Mouse (Mus musculus) embryonic fibroblast, embryonic 13.5 days (primary cell): ENCODE measurements around the gene Sf3a3. TPM values are rescaled to one million over a fixed set of nuclear protein-coding genes. Genes with fewer than 3 reads are reported as not detected.
"Not testable (repeated sequence)": the region's sequence is repeated elsewhere in the genome, so short reads cannot be mapped to it uniquely, and the experiment has no call there.

Experiments
- H3K27ac ChIP-seq: 2 replicates; pipeline ENCODE4 v1.5.1; 2012; ENCODE audit warnings: low read length, control low read depth, inconsistent platforms; ENCODE audit not compliant: insufficient read depth
- H3K4me1 ChIP-seq: 2 replicates; pipeline ENCODE4 v1.6.1; 2011; ENCODE audit warnings: low read length; ENCODE audit not compliant: control insufficient read depth, insufficient read depth
- H3K4me3 ChIP-seq: 2 replicates; pipeline ENCODE4 v1.5.1; 2011; ENCODE audit warnings: mild to moderate bottlenecking, control low read depth, low read length; ENCODE audit not compliant: insufficient read depth
- CTCF ChIP-seq: IDR thresholded peaks from 2 replicates; pipeline ENCODE4 v1.5.1; 2011; ENCODE audit warnings: mild to moderate bottlenecking, control low read depth, low read length, moderate library complexity, borderline replicate concordance; ENCODE audit not compliant: insufficient read depth
- POLR2A ChIP-seq: IDR thresholded peaks from 2 replicates; pipeline ENCODE4 v1.6.1; 2011; ENCODE audit warnings: low read depth, mild to moderate bottlenecking, control low read depth, low read length, moderate library complexity
- polyA plus RNA-seq: library from polyadenylated mRNA; stranded (reverse); fragments of >200 nt; gene quantifications from 2 replicates; pipeline ENCODE4 v1.2.4, GENCODE M21; 2011; ENCODE audit warnings: low read depth; ENCODE audit not compliant: missing spikeins, insufficient read length

Sf3a3 gene
- polyA plus RNA-seq, 1 experiment, result 70.7 TPM

- TF ChIP-seq CTCF (no peak), POLR2A (no peak)
- H3K27ac ChIP-seq, result peak overlapping the region; percentile 86
- 0 out of 2 replicates have a peak, but pooled peaks cover 7% of the 10 kb centered on the region for H3K4me1 ChIP-seq
- H3K4me3 ChIP-seq, result peak overlapping the region; percentile 37
Observed at GRCm38 (mm10) chr4:124699791-124700190, 14.8 kb upstream of the Sf3a3 start.

GRCm38 (mm10) chr4:124700248-124700971 lies 14.2 kb upstream of the Sf3a3 start, which contains the start of gene Fhl3:
Fhl3 (plus strand) TSS chr4:124700701.
- TF ChIP-seq CTCF, result no peak
- peak; percentile 88 for TF ChIP-seq POLR2A
- peaks cover 7% of the 10 kb centered on the region; the same call in 1 of the 2 replicates for H3K4me1 ChIP-seq

DNA sequence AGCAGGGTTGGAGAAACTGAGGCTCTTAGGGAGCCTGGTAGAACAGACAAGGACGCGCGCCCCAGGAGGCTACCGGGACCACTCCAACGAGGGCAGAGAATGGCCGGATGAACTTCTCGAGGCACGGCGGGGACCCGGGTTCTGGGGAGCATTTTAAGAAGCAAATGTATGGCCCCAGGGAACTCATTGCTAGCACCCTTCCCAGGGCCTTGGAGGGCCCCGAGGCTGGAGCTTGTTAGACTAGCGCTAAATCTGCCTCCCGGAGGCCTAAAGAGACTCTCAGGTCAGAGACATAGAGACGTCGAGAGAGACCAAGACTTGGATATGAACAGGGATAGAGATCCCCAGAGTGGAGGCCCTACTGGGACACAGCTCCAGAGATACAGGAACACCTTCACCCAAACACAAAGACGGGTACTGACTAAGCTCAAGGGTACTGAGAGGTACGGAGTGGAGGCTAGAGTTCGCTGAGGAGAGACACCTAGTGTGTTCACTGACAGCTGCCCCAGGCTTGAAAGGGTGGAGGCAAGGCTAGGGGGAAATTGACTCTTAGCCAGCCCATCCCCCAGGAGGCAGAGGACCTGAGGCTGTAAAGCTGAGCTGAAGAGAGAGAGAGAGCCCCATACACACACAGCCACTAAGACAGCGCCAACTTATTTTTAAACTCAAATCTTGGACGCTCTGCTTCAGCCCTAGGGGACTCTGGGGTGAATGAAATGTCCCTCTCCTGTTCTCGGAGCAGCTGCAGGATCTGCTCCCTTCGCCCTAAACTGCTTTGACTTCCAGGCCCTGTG lies 13.3 kb upstream of the Sf3a3 start:
- Histone ChIP-seq H3K4me3 (peak overlapping the region; percentile 95), H3K27ac (peak overlapping the region; percentile 82)
- TF ChIP-seq CTCF (no peak), POLR2A (peak; percentile 54)

More at GRCm38 (mm10) chr4:124700248-124700971, 14.2 kb upstream of the Sf3a3 start, which contains the start of gene Fhl3:
- peak within 1 kb of the TSS; percentile 86 for H3K27ac ChIP-seq
- H3K4me3 ChIP-seq, result peak within 1 kb of the TSS; percentile 95

GRCm38 (mm10) chr4:124701916-124702315 lies 12.7 kb upstream of the Sf3a3 start:
- peak overlapping the region; percentile 82 for H3K27ac ChIP-seq
- H3K4me3 ChIP-seq, result peak overlapping the region; percentile 95
- TF ChIP-seq POLR2A, result no peak
- peaks cover 14% of the 10 kb centered on the region for H3K4me1 ChIP-seq

More for the DNA sequence above, 13.3 kb upstream of the Sf3a3 start:
- H3K4me1 ChIP-seq, result peaks cover 14% of the 10 kb centered on the region

GRCm38 (mm10) chr4:124703406-124703805 lies 11.2 kb upstream of the Sf3a3 start:
- Histone ChIP-seq H3K4me3 (peak overlapping the region; percentile 54), H3K4me1 (peaks cover 14% of the 10 kb centered on the region), H3K27ac (peak overlapping the region; percentile 94)
- peak; percentile 68 for TF ChIP-seq POLR2A
- TF ChIP-seq CTCF, result no peak

DNA sequence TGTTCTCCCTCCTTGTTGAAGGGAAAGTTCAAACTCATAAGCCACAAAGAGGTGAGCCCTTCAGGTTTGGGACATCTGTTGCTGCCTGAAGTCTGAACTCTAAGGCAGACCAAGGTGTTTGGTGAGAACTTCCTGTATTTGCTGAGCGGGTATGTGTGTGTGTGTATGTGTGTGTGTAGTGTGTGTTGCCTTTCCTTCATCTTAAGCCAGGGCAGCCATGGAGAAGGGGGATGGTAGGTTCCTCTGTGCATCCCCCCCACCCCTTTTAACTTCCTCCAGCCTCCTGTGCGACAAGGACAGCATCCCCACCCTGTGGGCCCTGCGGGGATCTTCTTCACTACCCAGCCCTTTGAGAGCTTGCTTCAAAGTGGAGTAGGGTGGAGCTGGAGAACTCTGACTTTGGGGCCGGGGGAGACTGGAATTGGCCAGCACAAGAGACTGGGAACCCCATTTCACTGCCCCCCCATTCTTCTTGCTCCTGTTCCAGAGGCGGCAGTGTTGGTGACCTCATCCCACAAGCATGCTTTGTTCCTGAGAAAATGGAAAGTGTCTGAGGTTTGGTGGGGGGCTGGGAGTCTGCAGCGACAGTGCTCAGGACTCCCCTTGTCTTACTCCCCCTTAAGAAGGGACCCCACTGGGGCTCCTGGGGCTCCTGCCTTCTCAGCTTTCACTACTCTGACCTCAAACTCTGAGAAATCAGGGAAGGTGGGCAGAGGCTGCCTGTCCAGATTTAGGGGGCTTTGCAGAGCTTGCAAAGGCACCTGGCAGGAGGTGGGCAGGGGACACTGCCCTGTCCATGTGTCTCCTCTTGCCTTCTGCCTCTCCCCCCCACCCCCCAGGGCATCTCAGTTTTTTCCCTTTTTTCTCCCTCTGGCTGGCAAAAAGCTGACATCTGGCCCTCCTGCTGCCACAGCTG lies 10.4 kb upstream of the Sf3a3 start:
- TF ChIP-seq POLR2A, result peak; percentile 46
- TF ChIP-seq CTCF, result no peak
- Histone ChIP-seq H3K4me1 (peaks cover 14% of the 10 kb centered on the region), H3K27ac (peak overlapping the region; percentile 94), H3K4me3 (peak overlapping the region; percentile 54)

DNA sequence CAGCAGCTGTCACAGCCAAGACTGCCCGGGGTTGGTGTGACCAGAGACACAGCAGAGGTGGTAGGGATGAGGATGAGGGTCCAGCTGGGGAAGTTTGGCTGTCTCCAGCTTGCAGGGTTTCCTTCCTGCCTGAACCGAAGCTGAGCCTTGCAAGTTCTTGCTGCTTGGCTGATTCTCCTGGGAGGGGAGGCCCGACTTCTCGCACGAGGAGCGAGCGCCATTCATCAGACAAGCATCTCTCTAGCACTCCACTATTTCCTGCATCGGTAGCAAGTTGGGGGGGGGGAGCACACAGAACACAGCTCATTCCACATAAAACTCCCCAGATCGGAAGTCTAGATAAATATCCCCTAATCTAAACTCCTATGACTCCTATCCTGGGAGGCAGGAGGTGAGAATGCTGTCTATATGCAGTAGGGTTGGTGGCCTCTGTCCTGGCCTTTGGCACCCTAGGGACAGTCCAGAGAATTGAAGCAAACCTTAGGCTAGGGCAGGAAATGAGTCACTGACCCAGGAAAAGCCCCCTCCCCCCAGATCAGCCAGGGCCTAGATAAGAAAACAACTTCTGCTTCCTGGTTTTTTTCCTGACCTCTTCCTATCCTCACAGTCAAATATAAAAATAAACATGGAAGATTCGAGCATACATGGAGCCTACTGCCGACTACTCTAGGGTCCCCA lies 9.6 kb upstream of the Sf3a3 start:
- Histone ChIP-seq H3K27ac (peak overlapping the region; percentile 94), H3K4me1 (peaks cover 15% of the 10 kb centered on the region), H3K4me3 (peak overlapping the region; percentile 54)
- TF ChIP-seq CTCF (no peak), POLR2A (peak; percentile 46; the same call in 1 of the 2 replicates)

GRCm38 (mm10) chr4:124705661-124706269 lies 8.8 kb upstream of the Sf3a3 start:
- TF ChIP-seq CTCF (no peak), POLR2A (0 out of 2 replicates have a peak, but pooled peaks have one; percentile 13)
- peak overlapping the region; percentile 94 for H3K27ac ChIP-seq
- H3K4me3 ChIP-seq, result peak overlapping the region; percentile 54
- H3K4me1 ChIP-seq, result peaks cover 14% of the 10 kb centered on the region

- peak overlapping the region; percentile 96; the same call in 1 of the 2 replicates for H3K27ac ChIP-seq
- H3K4me1 ChIP-seq, result peaks cover 14% of the 10 kb centered on the region
- not testable (repeated sequence) for H3K4me3 ChIP-seq
Observed at GRCm38 (mm10) chr4:124707381-124708199, 7.0 kb upstream of the Sf3a3 start.

GRCm38 (mm10) chr4:124708200-124708517 lies 6.4 kb upstream of the Sf3a3 start:
- Histone ChIP-seq H3K27ac (peak overlapping the region; percentile 96), H3K4me1 (peaks cover 14% of the 10 kb centered on the region)
- not testable (repeated sequence) for H3K4me3 ChIP-seq
